Mouse (Mus musculus) cerebellum, adult (tissue): ENCODE results near the gene Glis3.

Experiments used
- ATAC-seq: cut with Nextera tagmentation; 2 replicates; pipeline ENCODE4 v1.9.2; 2017; ENCODE audit warnings: mild to moderate bottlenecking, moderate library complexity, mixed read lengths; ENCODE audit not compliant: insufficient number of reproducible peaks, low FRiP score, low TSS enrichment

Gene Glis3

GRCm38 (mm10) chr19:28347080-28347825 lies 332.6 kb downstream of the Glis3 start:
- ATAC-seq: no peak

DNA sequence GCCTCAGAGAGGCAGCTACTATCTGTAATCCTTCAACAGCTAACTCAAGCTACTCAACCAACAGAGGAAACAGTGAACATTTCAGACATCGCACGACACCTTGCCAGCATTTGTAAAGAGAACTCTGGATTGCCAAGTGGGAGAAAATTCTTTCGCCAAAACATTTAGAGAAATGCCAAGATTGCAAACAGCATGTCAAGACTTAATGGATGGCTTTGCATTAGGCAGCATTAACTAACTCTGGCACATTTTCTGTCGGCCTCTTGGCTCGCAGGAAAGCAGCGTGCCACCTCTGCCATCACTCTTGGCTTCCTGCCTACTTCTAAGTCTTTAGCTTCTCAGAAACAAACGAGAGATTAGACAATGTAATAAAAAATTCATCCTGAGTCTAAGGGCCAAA lies 336.2 kb downstream of the Glis3 start:
- ATAC-seq: no peak

GRCm38 (mm10) chr19:28337574-28337973 lies 342.3 kb downstream of the Glis3 start:
- no peak for ATAC-seq

GRCm38 (mm10) chr19:28336651-28337510 lies 343.0 kb downstream of the Glis3 start:
- no peak for ATAC-seq

DNA sequence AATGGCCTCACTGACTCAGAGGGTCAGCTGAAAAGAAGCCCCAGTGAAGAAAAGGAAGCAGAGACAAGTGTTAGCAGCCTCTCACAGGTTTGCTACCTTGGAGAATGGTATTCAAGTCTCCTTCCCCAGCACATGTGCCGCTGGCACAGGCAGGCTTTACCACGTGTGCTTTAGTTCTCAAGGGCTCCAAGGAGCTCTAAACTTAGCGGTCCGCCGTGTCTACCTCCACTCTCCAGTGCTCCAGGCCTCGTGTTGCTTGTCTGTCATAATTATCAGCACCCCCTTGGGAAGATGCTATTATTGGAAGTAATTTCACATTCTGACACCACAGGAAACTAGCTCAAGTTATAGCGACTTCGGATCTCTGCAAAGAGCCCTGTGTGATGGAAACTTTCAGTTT lies 344.0 kb downstream of the Glis3 start:
- no peak for ATAC-seq

DNA sequence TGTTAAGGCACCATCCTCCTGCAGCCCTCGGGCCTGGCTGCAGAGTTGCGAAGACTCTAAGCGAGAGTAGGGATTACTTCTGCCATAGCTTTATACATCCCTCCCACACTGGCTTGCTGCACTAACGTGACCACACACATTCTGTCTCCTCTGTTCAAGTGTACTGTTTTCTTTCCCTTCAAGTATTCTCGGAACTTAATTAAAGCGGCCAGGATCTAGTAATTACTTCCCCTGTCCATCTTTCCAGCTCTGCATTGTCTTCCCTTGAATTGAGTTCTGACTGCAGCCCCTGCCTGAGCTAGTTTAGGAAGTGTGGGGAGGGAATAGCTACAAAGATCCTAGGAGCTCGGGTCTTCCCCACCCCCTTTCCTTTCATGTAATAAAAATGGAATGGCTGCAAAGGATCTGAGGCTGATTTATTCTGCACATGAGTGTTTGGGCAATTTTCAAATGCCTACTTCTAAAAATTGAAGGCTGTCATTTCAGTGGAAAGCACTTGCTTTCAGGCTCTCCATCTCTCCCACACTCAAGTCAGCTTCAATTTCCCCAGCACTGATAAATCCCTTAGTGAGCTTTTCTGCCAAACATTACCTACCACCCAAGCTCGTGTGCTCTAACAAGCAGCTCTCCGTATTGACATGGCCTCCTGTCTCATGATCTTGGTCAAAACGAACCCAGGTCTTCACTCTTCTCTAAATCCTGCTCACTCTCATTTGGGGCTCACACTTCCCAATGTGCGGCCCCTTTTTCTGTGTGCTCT lies 346.7 kb downstream of the Glis3 start:
- ATAC-seq: no peak

- no peak for ATAC-seq
Measured at GRCm38 (mm10) chr19:28328444-28329110, 351.3 kb downstream of the Glis3 start.

DNA sequence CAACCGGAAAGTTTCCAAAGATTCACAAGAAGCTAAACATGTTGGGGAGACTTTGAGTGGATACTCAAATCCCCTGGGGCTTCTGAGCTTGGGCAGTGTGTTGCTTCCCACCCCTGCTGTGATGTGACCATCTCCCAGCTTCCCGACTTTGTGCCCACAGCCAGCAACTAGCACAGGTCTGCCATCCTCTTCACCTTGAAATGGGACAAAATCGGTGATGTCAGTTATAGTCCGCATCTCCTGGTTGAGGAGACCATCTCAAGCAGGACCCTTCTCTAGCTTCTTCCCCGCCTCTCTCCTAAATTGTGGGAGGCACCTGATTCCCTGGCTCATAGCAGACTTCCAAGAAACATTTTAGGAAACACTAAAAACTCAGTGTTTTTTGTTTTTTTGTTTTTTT lies 352.3 kb downstream of the Glis3 start:
- no peak for ATAC-seq

- ATAC-seq: no peak
Measured at GRCm38 (mm10) chr19:28306036-28306435, 373.8 kb downstream of the Glis3 start.

GRCm38 (mm10) chr19:28305510-28305909 lies 374.4 kb downstream of the Glis3 start:
- ATAC-seq: no peak

DNA sequence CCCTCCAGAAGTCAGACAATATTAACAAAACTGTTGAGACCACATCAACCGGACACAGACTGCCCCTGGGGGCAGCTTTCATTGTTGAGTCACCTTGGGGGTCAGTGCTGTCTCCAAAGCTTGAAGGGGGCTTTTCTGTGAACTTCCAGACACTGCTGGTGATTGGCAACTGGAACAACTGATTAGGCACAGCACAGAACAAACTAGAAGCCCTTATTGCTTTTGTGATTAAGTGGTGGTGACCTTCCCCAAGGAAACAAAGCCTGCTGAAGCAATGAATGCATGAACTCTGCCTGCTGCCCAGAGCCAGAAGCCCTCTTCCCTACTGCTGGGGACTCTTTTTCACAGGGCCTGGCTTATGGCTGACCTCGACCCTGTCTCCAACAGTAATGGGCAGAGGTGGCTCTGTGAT lies 377.0 kb downstream of the Glis3 start:
- no peak for ATAC-seq

DNA sequence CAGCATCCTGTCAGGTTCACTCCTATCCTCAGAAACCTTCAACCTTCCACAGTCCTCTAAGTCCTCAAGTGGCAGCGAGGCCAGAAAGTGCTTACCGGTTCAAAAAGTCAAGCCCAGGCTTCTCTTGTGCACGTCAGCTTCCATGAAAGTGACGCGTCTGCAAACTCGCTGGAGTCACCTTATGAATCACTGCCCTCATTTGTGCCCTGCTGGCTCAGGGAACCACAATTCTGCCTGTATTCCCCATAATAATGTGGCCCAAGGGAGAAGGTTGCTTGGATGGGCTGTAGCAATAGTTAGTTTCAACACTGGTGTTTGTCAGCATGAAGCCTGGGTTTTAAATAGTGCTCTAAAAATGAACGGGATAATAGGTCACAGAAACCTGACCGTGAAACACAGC lies 379.7 kb downstream of the Glis3 start:
- ATAC-seq: no peak

DNA sequence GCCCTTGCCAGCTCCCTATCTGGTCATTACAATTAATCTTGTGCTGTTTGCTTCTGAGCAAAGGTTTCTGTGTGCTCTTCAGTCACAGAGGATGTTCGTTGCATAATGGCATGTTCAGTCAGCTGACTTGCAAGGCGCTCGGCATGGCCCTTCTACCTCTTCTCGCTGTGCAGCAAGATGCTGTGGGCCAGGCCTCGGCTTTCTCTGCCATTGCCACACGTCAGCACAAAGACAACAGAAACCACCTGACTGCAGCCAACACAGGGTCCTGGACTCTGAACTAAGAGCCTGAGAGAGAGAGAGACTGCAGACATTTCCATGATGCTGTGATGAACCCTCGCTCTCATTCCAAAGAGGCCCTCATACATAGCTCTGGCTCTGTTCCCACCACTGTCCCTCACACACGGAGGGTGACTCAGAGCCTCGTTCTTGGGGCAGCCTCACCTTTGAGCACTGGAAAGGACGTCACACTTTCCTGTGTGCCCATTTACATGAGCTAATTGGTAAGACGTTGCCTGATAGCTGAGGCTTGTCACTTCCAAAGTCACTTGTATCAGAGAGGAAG lies 380.6 kb downstream of the Glis3 start:
- ATAC-seq: no peak

- no peak for ATAC-seq
Measured at GRCm38 (mm10) chr19:28298669-28299068, 381.2 kb downstream of the Glis3 start.

GRCm38 (mm10) chr19:28291596-28291995 lies 388.3 kb downstream of the Glis3 start:
- ATAC-seq: no peak

DNA sequence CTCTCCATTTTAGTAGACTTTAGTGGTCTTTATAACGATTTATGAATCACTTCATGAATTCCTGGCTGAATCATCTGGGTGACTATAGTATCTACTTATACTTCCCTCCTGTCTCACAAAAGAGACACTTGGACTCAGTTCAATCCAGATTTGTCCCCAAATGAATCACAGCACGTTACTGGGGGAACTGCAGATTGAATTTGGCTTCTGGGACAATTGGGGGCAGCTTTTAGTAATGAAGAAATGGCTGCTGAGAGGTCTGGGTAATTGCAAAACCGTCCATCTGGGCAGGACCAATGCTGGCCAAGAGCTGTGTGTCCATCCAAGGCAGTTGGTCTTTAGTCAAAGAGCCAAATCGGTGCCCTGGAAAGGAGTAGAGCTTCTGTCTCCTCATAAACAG lies 390.4 kb downstream of the Glis3 start:
- ATAC-seq: no peak

GRCm38 (mm10) chr19:28287431-28287830 lies 392.4 kb downstream of the Glis3 start:
- ATAC-seq: no peak

DNA sequence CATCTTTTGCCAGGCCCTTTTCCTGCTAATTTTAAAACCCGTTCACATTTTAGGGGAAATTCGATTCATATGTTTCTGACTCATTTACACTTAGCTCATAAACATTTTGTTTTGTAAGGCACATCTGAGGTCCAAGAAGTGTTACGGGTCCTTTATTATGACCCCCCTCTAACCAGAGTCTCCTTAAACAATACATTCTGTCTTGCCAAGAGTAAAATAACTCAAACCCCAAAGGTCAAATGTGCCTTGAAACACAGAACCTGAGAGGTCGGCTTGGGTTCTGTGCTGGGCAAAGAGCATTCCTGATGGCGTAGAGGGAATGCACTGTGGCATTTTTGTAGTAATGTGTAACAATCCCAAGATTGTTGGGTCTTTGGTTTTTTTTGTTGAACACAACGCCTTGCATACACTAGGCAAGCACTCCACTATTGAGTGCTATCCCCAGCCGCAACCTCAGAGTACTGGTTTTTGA lies 395.7 kb downstream of the Glis3 start:
- ATAC-seq: no peak

DNA sequence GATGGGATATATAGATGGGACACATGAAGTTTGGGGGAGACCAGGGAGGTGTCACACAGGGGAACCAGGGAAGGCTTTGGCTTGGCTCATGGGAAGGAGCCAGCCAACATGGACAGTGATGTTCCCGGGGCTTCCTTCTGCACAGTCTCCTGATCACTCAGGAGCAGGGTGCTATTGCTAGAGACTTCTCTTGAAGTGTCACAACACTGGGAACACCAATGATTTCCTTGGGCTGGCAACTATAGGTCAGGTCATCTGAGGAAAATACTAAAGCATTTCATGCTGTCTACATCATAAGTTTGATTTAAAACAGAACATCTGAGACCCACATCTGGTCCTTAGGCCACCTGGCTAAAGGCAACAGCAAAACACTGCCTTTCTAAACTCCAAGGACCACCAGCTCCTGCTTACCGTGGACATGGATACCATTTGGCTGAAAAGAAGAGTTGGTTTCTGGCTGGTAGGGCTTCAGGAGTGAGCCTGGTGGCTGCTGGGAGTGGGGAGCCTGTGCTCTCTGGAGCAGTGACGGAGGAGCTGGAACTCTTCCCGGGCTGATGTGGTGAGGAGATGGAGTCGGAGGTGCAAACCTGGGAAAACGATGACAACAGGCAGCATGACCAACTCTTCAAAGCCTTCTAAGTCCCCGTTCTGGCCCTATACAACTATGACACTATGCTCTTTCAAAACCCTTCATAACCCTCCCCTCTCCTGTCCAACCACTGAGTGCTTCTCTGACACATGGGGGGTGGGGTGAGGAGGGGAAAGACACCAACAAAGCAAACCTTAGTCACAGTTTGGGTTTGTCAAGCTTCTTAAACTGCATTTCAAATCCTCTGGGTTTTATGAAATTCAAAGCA lies 396.4 kb downstream of the Glis3 start:
- ATAC-seq: no peak
